Mouse (Mus musculus): Measurements from ENCODE around the gene Taf10. TPM values are rescaled to one million over a fixed set of nuclear protein-coding genes. Genes with fewer than 3 reads are reported as not detected.

The Taf10 gene
- total RNA-seq, 1 experiment from 2014 or later, result 82.6 TPM

- ATAC-seq (ENCODE audit: extremely low read depth, insufficient number of reproducible peaks, low FRiP score, poor library complexity, severe bottlenecking), result no peak
Measured at GRCm38 (mm10) chr7:105734826-105735225, 9.3 kb downstream of the Taf10 start.

GRCm38 (mm10) chr7:105733836-105734235, 10.3 kb downstream of the Taf10 start:
- ATAC-seq (ENCODE audit: extremely low read depth, insufficient number of reproducible peaks, low FRiP score, poor library complexity, severe bottlenecking), result no peak

DNA sequence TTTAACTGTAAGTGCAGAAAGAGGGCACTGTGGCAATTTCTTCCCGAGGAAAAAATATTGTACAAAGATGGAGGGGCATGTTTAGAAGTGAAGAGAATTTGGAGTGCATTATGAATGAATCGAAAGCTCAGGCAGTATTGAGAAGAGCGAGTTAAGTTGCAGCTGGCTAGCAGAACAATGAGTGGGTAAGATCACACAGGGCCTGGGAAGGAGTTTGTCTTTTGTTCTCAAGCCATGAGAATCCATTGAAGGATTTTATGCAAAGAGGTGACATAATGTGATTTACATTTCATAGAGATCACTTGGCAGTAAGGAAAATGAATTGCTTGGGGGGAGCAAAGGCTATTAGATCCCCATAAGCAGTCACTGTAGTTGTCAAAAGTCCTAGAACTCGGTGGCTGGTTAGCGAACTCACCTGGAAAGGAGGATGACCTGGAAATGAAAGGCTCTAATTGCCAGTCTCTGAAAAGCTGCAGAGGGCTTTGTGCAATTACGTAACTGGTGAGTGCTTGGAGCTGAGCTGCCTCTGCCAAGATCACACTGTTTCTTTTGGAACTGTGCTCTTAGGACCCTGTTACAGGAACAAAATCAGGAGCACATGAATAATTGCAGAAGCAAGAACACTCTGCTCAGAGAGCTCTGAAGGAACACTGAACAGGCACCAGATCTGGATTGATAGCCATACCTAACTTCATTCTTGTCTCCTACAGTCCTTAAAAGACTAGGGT, 15.3 kb downstream of the Taf10 start:
- no peak for ATAC-seq (ENCODE audit: extremely low read depth, insufficient number of reproducible peaks, low FRiP score, poor library complexity, severe bottlenecking)

- ATAC-seq (ENCODE audit: extremely low read depth, insufficient number of reproducible peaks, low FRiP score, poor library complexity, severe bottlenecking), result no peak
Measured at GRCm38 (mm10) chr7:105726980-105727325, 17.2 kb downstream of the Taf10 start.

DNA sequence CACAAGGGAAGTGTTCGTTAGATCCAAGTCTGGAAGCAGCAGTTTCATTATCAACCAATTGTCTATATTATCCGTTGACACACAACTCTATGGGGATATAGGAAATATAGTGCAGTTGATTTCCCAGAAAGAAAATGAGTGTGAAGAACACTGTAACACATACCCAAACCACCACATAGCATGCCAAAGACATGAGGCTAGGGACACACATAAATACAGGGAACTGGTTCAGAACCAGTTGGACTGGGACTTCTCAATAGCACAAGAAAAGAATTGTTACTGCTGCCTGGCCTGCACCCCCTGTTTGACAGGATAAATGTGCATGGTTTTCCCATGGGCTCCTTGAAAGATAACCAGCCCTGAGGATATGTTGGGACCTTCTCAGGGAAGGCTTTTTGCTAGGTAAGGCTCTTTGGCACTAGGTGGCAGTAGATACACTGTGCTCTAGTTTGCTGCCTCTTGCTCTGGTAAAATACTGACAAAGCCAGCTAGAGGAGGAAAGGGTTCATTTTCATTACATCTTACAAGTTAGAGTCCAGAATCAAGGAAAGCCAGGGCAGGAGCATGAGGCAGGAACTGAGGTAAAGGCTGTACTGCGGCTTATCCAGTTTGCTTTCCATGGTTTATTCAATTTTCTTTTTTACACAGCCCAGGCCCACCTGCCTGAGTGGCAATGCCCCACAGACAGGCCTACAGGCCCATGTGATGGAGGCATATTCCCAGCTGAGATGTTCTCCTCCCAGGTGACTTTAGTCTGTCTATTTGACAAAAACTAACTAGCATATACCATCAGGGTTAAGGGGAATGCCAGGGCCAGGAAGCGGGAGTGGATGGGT, 17.8 kb downstream of the Taf10 start:
- peak; percentile 89 for ATAC-seq (ENCODE audit: extremely low read depth, insufficient number of reproducible peaks, low FRiP score, poor library complexity, severe bottlenecking)

- no peak for ATAC-seq (ENCODE audit: extremely low read depth, insufficient number of reproducible peaks, low FRiP score, poor library complexity, severe bottlenecking)
Measured at GRCm38 (mm10) chr7:105721916-105722315, 22.2 kb downstream of the Taf10 start.

GRCm38 (mm10) chr7:105715366-105715765, 28.8 kb downstream of the Taf10 start:
- no peak for ATAC-seq (ENCODE audit: extremely low read depth, insufficient number of reproducible peaks, low FRiP score, poor library complexity, severe bottlenecking)

- no peak for ATAC-seq (ENCODE audit: extremely low read depth, insufficient number of reproducible peaks, low FRiP score, poor library complexity, severe bottlenecking)
Measured at GRCm38 (mm10) chr7:105708733-105709132, 35.4 kb downstream of the Taf10 start.

DNA sequence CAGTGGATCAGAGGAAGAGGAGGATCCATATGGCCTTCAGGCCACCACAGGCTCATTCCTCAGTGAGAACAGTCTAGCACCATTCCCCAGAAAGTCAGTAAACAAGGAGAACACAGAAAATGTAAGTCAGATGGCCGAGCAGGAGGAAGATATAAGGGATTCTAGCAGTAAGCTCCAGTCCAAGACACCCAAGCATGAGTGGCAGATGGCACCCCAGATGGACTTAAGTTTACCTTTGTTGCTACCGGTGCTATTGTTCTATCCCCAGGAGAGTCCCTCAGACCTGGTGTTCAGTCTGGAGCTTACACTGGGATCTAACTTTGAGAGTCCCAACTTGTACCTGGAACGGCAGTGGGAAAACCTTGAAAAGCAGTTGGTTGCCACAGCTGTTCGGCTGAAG, 40.3 kb downstream of the Taf10 start:
- no peak for ATAC-seq (ENCODE audit: extremely low read depth, insufficient number of reproducible peaks, low FRiP score, poor library complexity, severe bottlenecking)

- no peak for ATAC-seq (ENCODE audit: extremely low read depth, insufficient number of reproducible peaks, low FRiP score, poor library complexity, severe bottlenecking)
Measured at GRCm38 (mm10) chr7:105703184-105703583, 41.0 kb downstream of the Taf10 start.

- no peak for ATAC-seq (ENCODE audit: extremely low read depth, insufficient number of reproducible peaks, low FRiP score, poor library complexity, severe bottlenecking)
Measured at GRCm38 (mm10) chr7:105690875-105691274, 53.3 kb downstream of the Taf10 start.

Other genes with a start within 250 kb of the Taf10 start
- gene Smpd1, start 190.0 kb downstream of the Taf10 start, total RNA-seq (2017), result 19.6 and 26.4 TPM in 2 replicates
- 1.8 and 5.6 TPM in 2 replicates for gene Apbb1, start 162.7 kb downstream of the Taf10 start, total RNA-seq (2017)
- not detected in 2 replicates for gene Hpx, start 144.2 kb downstream of the Taf10 start, total RNA-seq (2017)
- gene Trim3, start 110.8 kb downstream of the Taf10 start, total RNA-seq (2017), result 23.3 and 23.5 TPM in 2 replicates
- 102 and 144 TPM in 2 replicates for gene Timm10b, start 104.3 kb downstream of the Taf10 start, total RNA-seq (2017)
- gene Arfip2, start 103.9 kb downstream of the Taf10 start, total RNA-seq (2017), result 24.2 and 28.5 TPM in 2 replicates
- 4.7 and 16.1 TPM in 2 replicates for gene Gm45799, start 103.8 kb downstream of the Taf10 start, total RNA-seq (2017)
- 9.4 and 11.7 TPM in 2 replicates for gene Dnhd1, start 93.5 kb downstream of the Taf10 start, total RNA-seq (2017)
- 125 and 168 TPM in 2 replicates for gene Ilk, start 7.8 kb downstream of the Taf10 start, total RNA-seq (2017)
- gene Rrp8, start 7.0 kb downstream of the Taf10 start, total RNA-seq (2017), result 21.3 and 30.6 TPM in 2 replicates
- 21.6 and 27.6 TPM in 2 replicates for gene Tpp1, start 7.9 kb upstream of the Taf10 start, total RNA-seq (2017)
- gene Dchs1, start 43.3 kb upstream of the Taf10 start, total RNA-seq (2017), result not detected in 2 replicates
- 32.5 and 44.4 TPM in 2 replicates for gene Mrpl17, start 66.7 kb upstream of the Taf10 start, total RNA-seq (2017)
- gene Gm4070, start 209.6 kb upstream of the Taf10 start, total RNA-seq (2017), result 227 and 247 TPM in 2 replicates